Mouse (Mus musculus) olfactory bulb, adult 2 months (tissue): ENCODE data around the gene Golt1a.

Experiments
- CTCF ChIP-seq: fragments of 200-500 bp; IDR thresholded peaks from 2 replicates; pipeline ENCODE4 v1.5.1; 2012; ENCODE audit warnings: low read depth, mild to moderate bottlenecking, low read length, moderate library complexity; ENCODE audit not compliant: insufficient read depth
- POLR2A ChIP-seq: fragments of 200-500 bp; IDR thresholded peaks from 2 replicates; pipeline ENCODE4 v1.6.1; 2012; ENCODE audit warnings: mild to moderate bottlenecking, low read depth, low read length, moderate library complexity; ENCODE audit not compliant: insufficient read depth

DNA sequence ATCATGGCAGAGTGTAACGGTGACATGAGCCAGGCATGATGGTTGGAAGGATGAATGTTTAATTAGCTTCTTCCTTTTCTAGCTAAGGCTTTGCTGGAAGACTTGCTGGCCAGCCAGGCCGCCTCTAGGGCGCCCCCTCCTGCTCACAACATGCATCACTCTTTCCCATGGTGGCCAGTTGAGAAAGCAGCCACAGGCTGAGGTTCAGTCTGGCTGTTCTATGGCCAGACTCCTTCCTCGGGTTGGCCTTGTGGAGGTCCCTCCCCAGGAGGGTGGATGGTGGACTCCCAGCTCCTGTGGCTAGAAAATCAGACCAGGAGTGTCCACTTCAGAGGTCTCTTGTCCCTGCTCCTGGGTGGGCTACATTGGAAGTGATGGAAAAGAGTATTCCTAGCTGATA lies 2.8 kb upstream of the Golt1a start:
- TF ChIP-seq CTCF (peak; percentile 67; the same call in 1 of the 2 replicates), POLR2A (no peak)
